Mouse (Mus musculus) midbrain, embryonic 15.5 days (tissue): ENCODE results near the gene Ybx1. TPM values are rescaled to one million over a fixed set of nuclear protein-coding genes. Genes with fewer than 3 reads are reported as not detected.

Experiments
- polyA plus RNA-seq: library from polyadenylated mRNA; unstranded; fragments of >200 nt; fragmentation: Nextera tagmentation; extraction: Ambion mirVana; gene quantifications from 2 replicates; pipeline ENCODE4 v1.2.1, GENCODE M21; 2015

Ybx1 gene
- polyA plus RNA-seq, 1 experiment from 2014 or later = 822 TPM

Other genes starting within 250 kb of the Ybx1 start
- gene Slc2a1, start 185.9 kb downstream of the Ybx1 start, polyA plus RNA-seq = 96.1 and 97.6 TPM in 2 replicates
- 7.1 and 7.7 TPM in 2 replicates for gene Zfp691, start 120.4 kb downstream of the Ybx1 start, polyA plus RNA-seq
- gene Ermap, start 104.6 kb downstream of the Ybx1 start, polyA plus RNA-seq = 1.3 and 1.4 TPM in 2 replicates
- 237 and 238 TPM in 2 replicates for gene Svbp, start 99.3 kb downstream of the Ybx1 start, polyA plus RNA-seq
- 0.26 and 0.27 TPM in 2 replicates for gene Tmem269, start 76.4 kb downstream of the Ybx1 start, polyA plus RNA-seq
- 26.8 and 31.0 TPM in 2 replicates for gene AU022252, start 61.9 kb downstream of the Ybx1 start, polyA plus RNA-seq
- gene P3h1, start 61.7 kb downstream of the Ybx1 start, polyA plus RNA-seq = 10.2 and 11.1 TPM in 2 replicates
- gene Cldn19, start 39.2 kb downstream of the Ybx1 start, polyA plus RNA-seq = 0.63 and 0.89 TPM in 2 replicates
- 45.9 and 47.3 TPM in 2 replicates for gene Ppih, start 25.9 kb upstream of the Ybx1 start, polyA plus RNA-seq
- gene Ccdc30, start 120.9 kb upstream of the Ybx1 start, polyA plus RNA-seq = 23.2 and 23.8 TPM in 2 replicates
- gene Ppcs, start 127.8 kb upstream of the Ybx1 start, polyA plus RNA-seq = 20.8 and 22.2 TPM in 2 replicates
- 0.18 and 0.63 TPM in 2 replicates for gene Zmynd12, start 128.2 kb upstream of the Ybx1 start, polyA plus RNA-seq
- 25.5 and 27.6 TPM in 2 replicates for gene Rimkla, start 198.0 kb upstream of the Ybx1 start, polyA plus RNA-seq
- gene Foxj3, start 242.4 kb upstream of the Ybx1 start, polyA plus RNA-seq = 34.5 and 38.2 TPM in 2 replicates
- 9.9 and 13.3 TPM in 2 replicates for gene Frg2f1, start 244.9 kb upstream of the Ybx1 start, polyA plus RNA-seq